Mouse (Mus musculus) Muller cell, postnatal 12 days (primary cell): ENCODE measurements around the gene Taf13.
A peak's percentile ranks its signal among the peaks of the same experiment; 100 is the strongest.

Experiments used
- DNase-seq: peaks from one replicate; pipeline ENCODE4 v3.0.0-alpha.2; 2015; ENCODE audit errors: inconsistent ontology term

Gene Taf13

GRCm38 (mm10) chr3:108572309-108573010 lies 962 bp downstream of the Taf13 start:
- no peak for DNase-seq

- no peak for DNase-seq
Measured at GRCm38 (mm10) chr3:108574018-108574417, 2.5 kb downstream of the Taf13 start.

- no peak for DNase-seq
Measured at GRCm38 (mm10) chr3:108584580-108584979, 13.1 kb downstream of the Taf13 start.

- DNase-seq = peak; percentile 39
Measured at GRCm38 (mm10) chr3:108588446-108588845, 16.9 kb downstream of the Taf13 start.

- peak; percentile 97 for DNase-seq
Measured at GRCm38 (mm10) chr3:108590786-108591529, 19.5 kb downstream of the Taf13 start, which contains the start of gene Wdr47. Gene Wdr47, plus strand, starts transcription at chr3:108591279.

GRCm38 (mm10) chr3:108591530-108592522 lies 20.3 kb downstream of the Taf13 start:
- DNase-seq = peak; percentile 36

DNA sequence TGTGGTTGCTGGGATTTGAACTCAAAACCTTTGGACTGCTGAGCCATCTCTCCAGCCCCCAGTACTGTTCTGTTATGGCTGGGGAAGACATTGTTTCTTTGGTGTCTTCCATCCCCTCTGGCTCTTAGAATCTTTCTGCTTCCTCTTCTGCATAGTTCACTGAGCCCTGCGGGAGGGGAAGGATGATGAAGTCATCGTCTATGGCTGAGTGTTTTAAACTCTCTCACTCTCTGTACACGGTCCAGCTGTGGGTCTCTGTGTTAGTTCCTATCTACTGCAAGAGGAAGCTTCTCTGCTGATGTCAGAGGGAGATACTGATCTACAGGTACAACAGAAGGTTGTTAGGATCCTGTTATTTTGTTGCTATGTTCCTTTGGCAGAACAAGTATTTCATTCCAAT lies 37.4 kb downstream of the Taf13 start:
- DNase-seq = peak; percentile 20
